Mouse (Mus musculus) stomach, embryonic 16.5 days (tissue): ENCODE data around the gene Dyrk1b. TPM values are rescaled to one million over a fixed set of nuclear protein-coding genes. Genes with fewer than 3 reads are reported as not detected.
"Not testable (repeated sequence)": the region's sequence is repeated elsewhere in the genome, so short reads cannot be mapped to it uniquely, and the experiment has no call there.

ENCODE experiments used
- ATAC-seq: fragments of 200-750 bp; cut with Nextera tagmentation; 2 replicates; pipeline ENCODE4 v1.8.0; 2017; ENCODE audit warnings: moderate number of reproducible peaks, moderate TSS enrichment; ENCODE audit not compliant: insufficient read depth, low FRiP score
- H3K27ac ChIP-seq: fragments of 300-500 bp; sonication (generic); 2 replicates; pipeline ENCODE4 v1.5.1; 2014; ENCODE audit warnings: low read length
- H3K27me3 ChIP-seq: fragments of 300-500 bp; sonication (generic); 2 replicates; pipeline ENCODE4 v1.6.1; 2014; ENCODE audit warnings: low read length, control low read depth, mixed read lengths; ENCODE audit not compliant: control insufficient read depth, insufficient read depth
- H3K36me3 ChIP-seq: fragments of 300-500 bp; sonication (generic); 2 replicates; pipeline ENCODE4 v1.6.1; 2014; ENCODE audit warnings: low read length; ENCODE audit not compliant: control insufficient read depth, insufficient read depth
- H3K4me1 ChIP-seq: fragments of 300-500 bp; sonication (generic); 2 replicates; pipeline ENCODE4 v1.6.1; 2014; ENCODE audit warnings: low read length, control low read depth, mixed read lengths; ENCODE audit not compliant: control insufficient read depth, insufficient read depth
- H3K4me2 ChIP-seq: fragments of 300-500 bp; sonication (generic); 2 replicates; pipeline ENCODE4 v1.6.1; 2014; ENCODE audit warnings: low read depth, low read length, mixed read lengths
- H3K4me3 ChIP-seq: fragments of 300-500 bp; sonication (generic); replicated peaks from 2 replicates; pipeline ENCODE4 v1.5.1; 2014; ENCODE audit warnings: mild to moderate bottlenecking, low read length
- H3K9ac ChIP-seq: fragments of 300-500 bp; sonication (generic); 2 replicates; pipeline ENCODE4 v1.6.1; 2014; ENCODE audit warnings: low read length
- H3K9me3 ChIP-seq: fragments of 300-500 bp; sonication (generic); replicated peaks from 2 replicates; pipeline ENCODE4 v1.6.1; 2016; ENCODE audit warnings: low read length, control low read depth; ENCODE audit not compliant: control insufficient read depth
- WGBS: fragments of 180-500 bp; shearing (Covaris S2); extraction: QIAGEN DNeasy Blood & Tissue Kit; methylation state at CpG from one replicate; pipeline ENCODE4 v1.1.7; 2014; 5-methylcytosine and 5-hydroxymethylcytosine counted together
- polyA plus RNA-seq: library from polyadenylated mRNA; unstranded; fragments of >200 nt; fragmentation: Nextera tagmentation; extraction: Ambion mirVana; gene quantifications from 2 replicates; pipeline ENCODE4 v1.2.1, GENCODE M21; 2015

Gene Dyrk1b
- 6.2 and 7.0 TPM in 2 replicates for polyA plus RNA-seq

DNA sequence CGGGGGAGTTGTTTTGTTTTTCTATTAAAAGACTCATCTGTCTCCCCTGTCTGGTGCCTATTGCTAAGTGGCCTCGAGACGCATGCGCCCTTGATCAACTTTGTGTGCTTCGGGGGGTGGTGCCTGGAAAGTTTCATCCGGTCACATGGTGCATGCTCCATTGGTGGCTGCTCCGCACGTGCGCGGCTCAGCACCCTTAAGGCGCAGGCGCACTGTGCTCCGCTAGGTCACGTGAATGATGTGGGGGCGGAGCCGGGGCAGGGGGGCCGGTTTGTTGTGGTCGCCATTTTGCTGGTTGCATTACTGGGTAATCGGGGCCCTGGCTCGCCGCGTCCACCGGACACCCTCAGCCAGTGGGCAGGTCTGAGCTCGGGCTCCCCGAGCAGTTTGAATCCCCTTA, at the start of gene Dyrk1b:
Gene Dyrk1b, plus strand, starts transcription at position 242 of the 400 bp plus-strand sequence.
- peaks cover 7% of the 10 kb centered on the region for H3K4me1 ChIP-seq
- H3K9me3 ChIP-seq = no peaks in the 10 kb centered on the region
- ATAC-seq = peak; percentile 92
- H3K9ac ChIP-seq = peak within 1 kb of the TSS; percentile 92
- peak within 1 kb of the TSS; percentile 98 for H3K4me3 ChIP-seq
- H3K36me3 ChIP-seq = peaks cover 15% of the 10 kb centered on the region
- H3K4me2 ChIP-seq = peak within 1 kb of the TSS; percentile 96
- H3K27me3 ChIP-seq = no peaks in the 10 kb centered on the region
- WGBS = under 1% methylated on average over 25 of the region's 25 CpGs
- H3K27ac ChIP-seq = peak within 1 kb of the TSS; percentile 91

DNA sequence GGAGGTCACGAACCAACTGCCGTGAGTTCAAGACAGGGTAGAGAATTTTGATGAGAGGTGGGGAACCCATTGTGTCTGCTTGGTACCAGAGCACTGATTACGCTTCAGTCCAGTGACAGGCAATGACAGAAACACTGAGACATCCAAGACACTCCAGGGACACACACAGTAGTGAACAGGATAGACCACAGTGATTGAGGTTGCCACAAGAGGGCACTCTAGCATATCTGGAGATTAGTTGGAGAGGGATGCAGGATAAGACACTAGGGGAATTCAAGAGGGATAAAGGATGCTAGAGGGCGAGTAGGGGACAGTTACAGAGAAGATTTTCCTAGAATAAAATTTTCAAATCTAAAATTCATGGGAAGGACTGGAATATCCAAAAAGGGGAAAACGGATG, 41.7 kb upstream of the Dyrk1b start:
- no peak overlapping the region for H3K27ac ChIP-seq
- ATAC-seq = 0 out of 2 replicates have a peak, but pooled peaks have one; percentile 53
- H3K4me2 ChIP-seq = no peak overlapping the region
- H3K36me3 ChIP-seq = no peaks in the 10 kb centered on the region
- no peak overlapping the region for H3K9ac ChIP-seq
- H3K9me3 ChIP-seq = no peaks in the 10 kb centered on the region
- no peaks in the 10 kb centered on the region for H3K27me3 ChIP-seq
- WGBS = 54% methylated on average over 5 of the region's 5 CpGs
- no peaks in the 10 kb centered on the region for H3K4me1 ChIP-seq
- H3K4me3 ChIP-seq = no peak overlapping the region

DNA sequence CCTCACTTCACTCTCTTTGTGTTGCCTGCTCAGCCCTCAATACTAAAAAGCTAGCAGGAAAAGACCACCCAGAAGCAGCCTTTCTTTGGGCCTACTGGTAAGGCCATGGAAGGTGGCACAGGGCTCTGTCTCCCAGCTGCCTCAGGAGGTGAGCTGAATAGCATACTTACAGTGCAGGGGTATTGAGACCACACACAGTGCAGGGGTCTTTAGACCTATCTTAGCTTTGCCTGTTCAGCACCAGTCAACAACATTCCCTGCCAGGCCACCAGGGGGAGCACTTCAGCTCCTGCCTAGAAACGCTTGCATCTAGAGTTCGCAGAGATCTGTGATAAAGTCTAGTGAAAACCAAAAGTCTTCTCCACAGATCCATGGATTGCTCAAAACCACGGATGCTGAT, 31.0 kb upstream of the Dyrk1b start:
- H3K27me3 ChIP-seq = no peaks in the 10 kb centered on the region
- H3K9ac ChIP-seq = no peak overlapping the region
- WGBS = 22% methylated on average over 3 of the region's 3 CpGs
- no peak for ATAC-seq
- no peak overlapping the region for H3K4me3 ChIP-seq
- no peaks in the 10 kb centered on the region for H3K9me3 ChIP-seq
- H3K4me1 ChIP-seq = no peaks in the 10 kb centered on the region
- H3K36me3 ChIP-seq = no peaks in the 10 kb centered on the region
- no peak overlapping the region for H3K4me2 ChIP-seq
- H3K27ac ChIP-seq = no peak overlapping the region

DNA sequence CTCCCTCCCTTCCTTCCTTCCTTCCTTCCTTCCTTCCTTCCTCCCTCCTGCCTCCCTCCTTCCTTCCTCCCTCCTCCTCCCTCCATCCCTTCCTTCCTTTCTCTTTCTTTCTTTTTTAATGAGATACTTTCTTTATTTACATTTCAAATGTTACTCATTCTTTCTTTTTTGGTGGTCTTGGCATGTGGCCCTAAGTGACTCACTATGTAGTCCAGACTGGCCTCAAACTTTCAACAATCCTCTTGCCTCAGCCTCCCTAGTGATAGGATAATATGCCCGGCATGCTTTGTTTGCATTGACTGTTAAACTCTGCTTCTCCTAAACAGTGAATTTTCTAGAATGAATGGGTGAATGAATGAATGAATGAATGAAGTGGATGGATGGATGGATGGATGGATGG, 29.4 kb upstream of the Dyrk1b start:
- Histone ChIP-seq H3K9ac (no peak overlapping the region), H3K36me3 (no peaks in the 10 kb centered on the region), H3K4me1 (no peaks in the 10 kb centered on the region), H3K27ac (no peak overlapping the region), H3K4me2 (no peak overlapping the region), H3K9me3 (no peaks in the 10 kb centered on the region), H3K4me3 (no peak overlapping the region), H3K27me3 (no peaks in the 10 kb centered on the region)
- ATAC-seq = no peak
- WGBS = 85% methylated on average over 1 of the region's 1 CpGs

DNA sequence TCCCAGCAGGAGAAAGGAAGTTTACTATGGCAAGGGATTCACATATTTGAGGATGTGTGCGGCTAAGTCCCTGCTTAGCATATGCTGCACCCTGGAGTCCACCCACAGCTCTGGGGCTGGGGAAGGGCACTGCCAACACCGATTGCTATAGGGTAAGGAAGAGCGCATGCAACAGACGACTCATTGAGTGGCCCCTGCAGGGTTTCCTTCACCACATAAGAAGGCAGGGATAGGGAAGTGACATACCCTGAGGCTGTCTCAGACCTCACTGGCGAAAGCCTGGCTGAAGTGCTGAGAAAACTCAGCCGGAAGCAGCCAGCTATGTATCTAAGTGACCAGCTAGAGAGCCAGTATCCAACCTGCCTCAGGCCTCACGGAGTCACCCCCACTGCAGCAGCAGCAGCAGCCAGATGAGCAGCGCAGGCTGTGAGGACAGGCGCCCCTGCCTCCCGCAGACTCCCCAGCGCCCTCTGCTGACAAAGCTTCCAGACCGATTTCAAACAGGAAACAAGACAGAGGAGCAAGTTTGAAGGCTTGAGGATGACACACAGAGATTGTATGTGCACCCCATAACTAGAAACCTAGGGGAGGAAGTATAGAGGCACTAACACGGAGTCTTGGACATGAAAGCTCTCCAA, 27.6 kb upstream of the Dyrk1b start:
- Histone ChIP-seq H3K9ac (no peak overlapping the region), H3K4me3 (no peak overlapping the region), H3K9me3 (no peaks in the 10 kb centered on the region), H3K4me1 (no peaks in the 10 kb centered on the region), H3K27ac (no peak overlapping the region), H3K36me3 (no peaks in the 10 kb centered on the region), H3K27me3 (no peaks in the 10 kb centered on the region), H3K4me2 (no peak overlapping the region)
- no peak for ATAC-seq
- 14% methylated on average over 13 of the region's 13 CpGs for WGBS

DNA sequence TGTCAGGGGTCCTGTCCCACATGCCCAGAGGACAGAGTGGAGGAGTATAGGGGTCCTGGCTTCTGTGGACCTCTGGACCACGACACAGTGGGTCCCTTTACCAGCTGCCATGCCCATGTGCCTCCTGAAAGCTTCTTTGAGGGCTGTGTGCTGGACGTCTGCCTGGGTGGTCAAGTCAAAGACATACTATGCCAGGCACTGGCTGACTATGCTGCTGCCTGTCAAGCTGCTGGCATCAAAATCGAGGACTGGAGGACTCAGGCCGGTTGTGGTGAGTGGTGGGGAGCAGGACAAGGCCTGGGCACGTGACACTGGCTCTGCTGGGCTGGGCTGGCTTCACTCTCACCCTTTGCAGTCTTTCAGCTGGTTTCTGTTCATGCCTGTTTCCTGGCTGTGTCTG, 25.7 kb upstream of the Dyrk1b start:
- not testable (repeated sequence) for H3K9ac ChIP-seq, H3K4me3 ChIP-seq, H3K4me1 ChIP-seq, H3K36me3 ChIP-seq, H3K27ac ChIP-seq, H3K9me3 ChIP-seq, H3K27me3 ChIP-seq, ATAC-seq, H3K4me2 ChIP-seq
- WGBS = 30% methylated on average over 5 of the region's 5 CpGs

DNA sequence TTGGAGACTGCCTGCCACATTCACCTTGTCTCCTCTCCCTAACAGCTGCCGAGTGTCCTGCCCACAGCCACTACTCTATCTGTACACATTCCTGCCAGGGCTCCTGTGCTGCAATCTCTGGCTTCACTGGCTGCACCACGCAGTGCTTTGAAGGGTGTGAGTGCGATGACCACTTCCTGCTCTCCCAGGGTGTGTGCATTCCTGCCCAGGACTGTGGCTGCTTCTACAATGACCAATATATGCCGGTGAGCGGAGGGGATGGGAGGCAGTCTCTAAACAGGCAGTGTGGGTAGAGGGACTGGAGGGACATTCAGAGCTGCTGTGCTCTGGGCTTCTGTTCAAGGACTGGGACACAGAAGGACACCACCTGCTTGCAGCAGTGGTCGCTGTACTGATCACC, 20.0 kb upstream of the Dyrk1b start:
- Histone ChIP-seq H3K9ac (no peak overlapping the region), H3K4me1 (no peaks in the 10 kb centered on the region), H3K27ac (no peak overlapping the region), H3K9me3 (no peaks in the 10 kb centered on the region), H3K4me3 (no peak overlapping the region), H3K27me3 (no peaks in the 10 kb centered on the region), H3K4me2 (no peak overlapping the region), H3K36me3 (no peaks in the 10 kb centered on the region)
- whole genome bisulfite sequencing = 47% methylated on average over 6 of the region's 6 CpGs
- ATAC-seq = 0 out of 2 replicates have a peak, but pooled peaks have one; percentile 26

DNA sequence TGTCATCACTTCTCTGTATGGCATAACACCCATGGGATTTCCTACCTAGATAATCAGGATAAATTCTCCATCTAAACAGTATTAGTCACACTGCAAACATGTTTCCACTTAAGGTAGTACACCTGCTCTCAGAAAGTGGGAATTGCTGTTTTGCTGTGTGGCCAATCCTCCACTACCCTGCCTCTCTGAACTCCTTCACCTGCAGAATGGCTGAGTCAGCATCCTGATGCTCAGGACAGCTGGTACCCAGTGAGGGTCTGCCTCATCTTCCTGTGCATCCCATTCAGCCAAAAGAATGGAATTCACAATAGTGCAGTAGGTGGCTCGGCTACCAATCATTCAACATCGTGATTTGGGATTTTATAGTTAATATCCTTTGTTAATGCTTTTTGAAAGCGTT, 19.4 kb upstream of the Dyrk1b start:
- H3K9ac ChIP-seq = no peak overlapping the region
- 84% methylated on average over 3 of the region's 3 CpGs for WGBS
- no peaks in the 10 kb centered on the region for H3K27me3 ChIP-seq
- no peak overlapping the region for H3K4me3 ChIP-seq
- H3K27ac ChIP-seq = no peak overlapping the region
- no peak for ATAC-seq
- H3K4me1 ChIP-seq = no peaks in the 10 kb centered on the region
- no peak overlapping the region for H3K4me2 ChIP-seq
- H3K36me3 ChIP-seq = no peaks in the 10 kb centered on the region
- no peaks in the 10 kb centered on the region for H3K9me3 ChIP-seq

DNA sequence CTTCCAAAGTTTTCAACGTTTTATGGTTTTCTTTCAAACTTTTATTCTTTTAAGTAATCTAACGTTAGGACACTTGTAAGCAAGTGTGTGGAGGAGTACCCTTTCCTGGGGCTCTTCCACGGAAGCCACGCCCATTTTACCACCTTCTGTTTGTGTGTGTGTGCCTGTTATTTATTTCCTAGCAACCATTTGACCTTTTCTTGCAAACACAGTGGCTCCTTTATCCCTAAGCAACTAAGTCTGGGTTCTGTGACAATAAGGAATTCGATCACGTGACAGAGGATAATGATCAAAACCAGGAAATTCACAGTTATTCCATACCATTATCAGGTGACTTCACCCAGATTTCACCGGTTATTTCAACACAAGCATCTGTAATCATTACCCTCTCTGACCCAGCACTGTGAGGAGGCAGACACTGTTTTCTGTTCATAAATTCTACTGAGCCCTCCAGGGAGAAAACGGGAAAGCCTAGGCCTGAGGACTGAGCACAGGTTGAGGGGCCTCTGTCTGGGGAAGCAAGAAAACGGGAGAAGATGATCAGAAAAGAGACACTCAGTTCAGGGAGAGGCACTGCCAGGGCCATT, 18.0 kb upstream of the Dyrk1b start:
- 34% methylated on average over 9 of the region's 9 CpGs for WGBS
- Histone ChIP-seq H3K36me3 (no peaks in the 10 kb centered on the region), H3K9me3 (peaks cover 4% of the 10 kb centered on the region; the same call in 1 of the 2 replicates), H3K9ac (no peak overlapping the region), H3K4me1 (no peaks in the 10 kb centered on the region), H3K27ac (no peak overlapping the region), H3K27me3 (no peaks in the 10 kb centered on the region), H3K4me2 (no peak overlapping the region), H3K4me3 (no peak overlapping the region)
- no peak for ATAC-seq
